ENCODE assay signal across 8 mouse cellular contexts in genomic region chr13:55321434-55322129, GRCm38 (mm10). TPM values are rescaled to one million over a fixed set of nuclear protein-coding genes. Genes with fewer than 3 reads are reported as not detected.
DNase-seq lines count a peak whose midpoint lies in the region; ATAC-seq lines count a peak whose summit lies in the region.

Gene Rab24 (minus strand): TSS chr13:55321946.

- H3K4me1 ChIP-seq in forebrain, embryonic 10.5 days: peaks cover 36% of the 10 kb centered on the region
- peaks cover 12 to 31% of the 10 kb centered on the region in 2 experiments for H3K4me1 ChIP-seq in heart, embryonic 14.5 days (ENCODE audit: control insufficient read depth in 2 of 2, insufficient read depth in 2 of 2, low read length in 2 of 2)
- H3K4me1 ChIP-seq in liver, embryonic 15.5 days (replicated peaks): peaks cover 70% of the 10 kb centered on the region
- H3K4me1 ChIP-seq in neural tube, embryonic 11.5 days (ENCODE audit: control insufficient read depth, insufficient read depth, low read length): peaks cover 19% of the 10 kb centered on the region
- H3K4me1 ChIP-seq in stomach, embryonic 16.5 days (ENCODE audit: control insufficient read depth, insufficient read depth, low read length): peaks cover 28% of the 10 kb centered on the region

- H3K36me3 ChIP-seq in forebrain, embryonic 10.5 days (replicated peaks): peaks cover 82% of the 10 kb centered on the region
- peaks cover 76% of the 10 kb centered on the region for H3K36me3 ChIP-seq in heart, embryonic 14.5 days (ENCODE audit: control insufficient read depth, insufficient read depth, low read length)
- peaks cover 72% of the 10 kb centered on the region for H3K36me3 ChIP-seq in liver, embryonic 15.5 days (replicated peaks)
- peaks cover 17% of the 10 kb centered on the region for H3K36me3 ChIP-seq in neural tube, embryonic 11.5 days (ENCODE audit: control insufficient read depth, insufficient read depth, low read length)
- peaks cover 14% of the 10 kb centered on the region; the same call in 1 of the 2 replicates for H3K36me3 ChIP-seq in stomach, embryonic 16.5 days (ENCODE audit: control insufficient read depth, insufficient read depth, low read length)

- H3K27ac ChIP-seq in forebrain, embryonic 10.5 days: peak within 1 kb of the TSS; percentile 95
- peak within 1 kb of the TSS; percentile 60 to 83 for H3K27ac ChIP-seq in heart, embryonic 14.5 days (replicated peaks in 1 of 2; ENCODE audit: control insufficient read depth in 1 of 2, insufficient read depth in 1 of 2, low read depth in 2 of 2, low read length in 2 of 2)
- H3K27ac ChIP-seq in liver, embryonic 15.5 days (replicated peaks): peak within 1 kb of the TSS; percentile 84
- H3K27ac ChIP-seq in neural tube, embryonic 11.5 days (ENCODE audit: low read depth, low read length): peak within 1 kb of the TSS; percentile 67
- peak within 1 kb of the TSS; percentile 91 for H3K27ac ChIP-seq in stomach, embryonic 16.5 days (ENCODE audit: low read length)

- peak within 1 kb of the TSS; percentile 95 for H3K4me2 ChIP-seq in heart, embryonic 14.5 days (ENCODE audit: low read length)
- peak within 1 kb of the TSS; percentile 99 for H3K4me2 ChIP-seq in liver, embryonic 15.5 days
- H3K4me2 ChIP-seq in neural tube, embryonic 11.5 days (ENCODE audit: low read depth): peak within 1 kb of the TSS; percentile 96
- peak within 1 kb of the TSS; percentile 86 for H3K4me2 ChIP-seq in stomach, embryonic 16.5 days (ENCODE audit: low read depth, low read length)

- H3K9me3 ChIP-seq in forebrain, embryonic 10.5 days: no peaks in the 10 kb centered on the region
- no peaks in the 10 kb centered on the region for H3K9me3 ChIP-seq in heart, embryonic 14.5 days (ENCODE audit: control insufficient read depth, low read length)
- H3K9me3 ChIP-seq in liver, embryonic 15.5 days (replicated peaks): no peaks in the 10 kb centered on the region
- H3K9me3 ChIP-seq in neural tube, embryonic 11.5 days (ENCODE audit: control insufficient read depth, low read length): no peaks in the 10 kb centered on the region
- H3K9me3 ChIP-seq in stomach, embryonic 16.5 days (replicated peaks; ENCODE audit: control insufficient read depth, low read length): no peaks in the 10 kb centered on the region

- WGBS in forebrain, embryonic 10.5 days: under 1% methylated on average over 73 of the region's 73 CpGs
- WGBS in heart, embryonic 14.5 days: under 1% methylated on average over 73 of the region's 73 CpGs
- under 1% methylated on average over 73 of the region's 73 CpGs for WGBS in liver, embryonic 15.5 days (ENCODE audit: insufficient replicate concordance)
- WGBS in neural tube, embryonic 11.5 days: under 1% methylated on average over 73 of the region's 73 CpGs
- under 1% methylated on average over 73 of the region's 73 CpGs for whole genome bisulfite sequencing in stomach, embryonic 16.5 days

- H3K27me3 ChIP-seq in forebrain, embryonic 10.5 days (ENCODE audit: poor library complexity, severe bottlenecking): no peaks in the 10 kb centered on the region
- no peaks in the 10 kb centered on the region for H3K27me3 ChIP-seq in heart, embryonic 14.5 days (ENCODE audit: control insufficient read depth, insufficient read depth, low read length)
- no peaks in the 10 kb centered on the region for H3K27me3 ChIP-seq in liver, embryonic 15.5 days
- H3K27me3 ChIP-seq in neural tube, embryonic 11.5 days (ENCODE audit: control insufficient read depth, insufficient read depth, low read length): no peaks in the 10 kb centered on the region
- H3K27me3 ChIP-seq in stomach, embryonic 16.5 days (ENCODE audit: control insufficient read depth, insufficient read depth, low read length): no peaks in the 10 kb centered on the region

- ATAC-seq in heart, embryonic 14.5 days (ENCODE audit: insufficient number of reproducible peaks, insufficient read depth, low FRiP score, low read depth): peak; percentile 84
- peak; percentile 91 for ATAC-seq in liver, embryonic 15.5 days (ENCODE audit: insufficient read depth)
- peak; percentile 85 for ATAC-seq in neural tube, embryonic 11.5 days (ENCODE audit: insufficient read depth, low FRiP score, low TSS enrichment)
- peak; percentile 89 for ATAC-seq in stomach, embryonic 16.5 days (ENCODE audit: insufficient read depth, low FRiP score)

- DNase-seq in CD8-positive naive resting alpha-beta T cell, adult 2 months (ENCODE audit: low read depth in 2 of 2, low spot score in 2 of 2): peak; percentile 76 to 83
- DNase-seq in c-Kit-positive CD71-negative TER-119-negative erythroid progenitor cells, embryonic 14.5 days (ENCODE audit: low read depth): peak; percentile 73
- peak; percentile 87 for DNase-seq in forebrain, embryonic 10.5 days (ENCODE audit: extremely low spot score, low spot score)
- DNase-seq in kidney, postnatal 14 days: peak; percentile 94
- DNase-seq in neural tube, embryonic 11.5 days (ENCODE audit: low spot score): peak; percentile 95

- H3K9ac ChIP-seq in heart, embryonic 14.5 days (ENCODE audit: low read length): peak within 1 kb of the TSS; percentile 95
- peak within 1 kb of the TSS; percentile 99 for H3K9ac ChIP-seq in liver, embryonic 15.5 days
- peak within 1 kb of the TSS; percentile 89 for H3K9ac ChIP-seq in neural tube, embryonic 11.5 days (ENCODE audit: low read length)
- peak within 1 kb of the TSS; percentile 96 for H3K9ac ChIP-seq in stomach, embryonic 16.5 days (ENCODE audit: low read length)

- H3K4me3 ChIP-seq in forebrain, embryonic 10.5 days: peak within 1 kb of the TSS; percentile 93
- peak within 1 kb of the TSS; percentile 84 to 91 for H3K4me3 ChIP-seq in heart, embryonic 14.5 days (ENCODE audit: control insufficient read depth in 1 of 2, insufficient read depth in 1 of 2, low read depth in 1 of 2, low read length in 2 of 2)
- peak within 1 kb of the TSS; percentile 91 for H3K4me3 ChIP-seq in liver, embryonic 15.5 days (replicated peaks)
- peak within 1 kb of the TSS; percentile 97 for H3K4me3 ChIP-seq in neural tube, embryonic 11.5 days (ENCODE audit: low read depth, low read length)
- peak within 1 kb of the TSS; percentile 95 for H3K4me3 ChIP-seq in stomach, embryonic 16.5 days (replicated peaks; ENCODE audit: low read length)

RNA-seq across cellular contexts. Expression of gene Rab24, which starts in this region (rescaled TPM):
- polyA plus RNA-seq in forebrain, embryonic 10.5 days (2016; fragmentation: Nextera tagmentation; extraction: Ambion mirVana): 67.1 and 76.5 TPM in 2 replicates
- 73.1 and 78.7 TPM in 2 replicates for polyA plus RNA-seq in heart, embryonic 14.5 days (2014; fragmentation: Nextera tagmentation; extraction: Ambion mirVana)
- polyA plus RNA-seq in liver, embryonic 15.5 days (2015; fragmentation: Nextera tagmentation; extraction: Ambion mirVana): 48.6 and 51.3 TPM in 2 replicates
- 89.7 and 90.6 TPM in 2 replicates for polyA plus RNA-seq in neural tube, embryonic 11.5 days (2014; fragmentation: Nextera tagmentation; extraction: Ambion mirVana)
- 76.2 and 79.2 TPM in 2 replicates for polyA plus RNA-seq in stomach, embryonic 16.5 days (2015; fragmentation: Nextera tagmentation; extraction: Ambion mirVana)

Comparison
In these comparisons a context has a peak if more than half of its experiments do, and no peak if none do; other contexts are left out.
1. Peak in every context shown above with its lines: DNase-seq, ATAC-seq, H3K4me3 ChIP-seq and H3K27ac ChIP-seq.